Mouse (Mus musculus) urinary bladder, postnatal 36 days (tissue): Measurements from ENCODE around the gene Gabbr1.

Experiments
- DNase-seq, 2 experiments: peaks; one replicate each; pipeline ENCODE4 v3.0.0; 2022; ENCODE audit warnings: low spot score in 2 of 2, mixed read lengths in 1 of 2

Gabbr1 gene

DNA sequence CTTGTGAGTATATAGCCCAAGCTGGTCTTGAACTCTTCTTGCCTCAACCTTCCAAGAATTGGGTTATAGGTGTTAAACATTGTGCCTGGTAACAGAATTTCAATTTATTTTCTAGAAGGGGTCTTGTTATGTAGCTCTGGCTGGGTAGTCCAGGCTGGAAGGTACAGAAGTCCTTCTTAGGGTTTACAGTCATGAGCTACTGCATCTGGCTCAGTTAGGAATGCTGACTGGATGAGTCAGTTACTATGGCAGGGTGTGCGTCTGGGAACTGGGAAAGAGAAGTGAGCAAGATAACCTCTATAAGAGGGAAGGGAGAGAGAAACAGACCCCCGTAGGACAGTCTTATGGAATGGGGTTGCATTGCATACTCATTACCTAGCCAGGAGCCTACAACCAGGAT is 30.0 kb downstream of the Gabbr1 start:
- DNase-seq: no peak

DNA sequence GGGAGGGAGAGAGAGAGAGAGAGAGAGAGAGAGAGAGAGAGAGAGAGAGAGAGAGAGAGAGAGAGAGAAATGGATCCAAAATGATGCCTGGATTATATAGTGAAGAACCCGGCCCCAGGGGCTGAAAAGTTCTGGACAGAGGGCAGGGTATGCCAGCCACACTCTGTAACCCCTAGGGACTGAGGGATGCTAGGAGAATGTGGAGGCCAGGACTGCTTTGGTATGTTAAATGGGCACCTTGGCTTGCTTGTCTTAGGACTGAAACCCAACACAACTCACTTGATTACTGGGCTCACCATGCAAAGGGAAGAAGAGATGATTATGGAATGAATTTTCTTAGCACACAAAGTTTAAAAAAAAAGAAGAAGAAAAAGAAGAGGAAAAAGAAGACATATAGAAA is 32.4 kb downstream of the Gabbr1 start:
- DNase-seq: no peak

DNA sequence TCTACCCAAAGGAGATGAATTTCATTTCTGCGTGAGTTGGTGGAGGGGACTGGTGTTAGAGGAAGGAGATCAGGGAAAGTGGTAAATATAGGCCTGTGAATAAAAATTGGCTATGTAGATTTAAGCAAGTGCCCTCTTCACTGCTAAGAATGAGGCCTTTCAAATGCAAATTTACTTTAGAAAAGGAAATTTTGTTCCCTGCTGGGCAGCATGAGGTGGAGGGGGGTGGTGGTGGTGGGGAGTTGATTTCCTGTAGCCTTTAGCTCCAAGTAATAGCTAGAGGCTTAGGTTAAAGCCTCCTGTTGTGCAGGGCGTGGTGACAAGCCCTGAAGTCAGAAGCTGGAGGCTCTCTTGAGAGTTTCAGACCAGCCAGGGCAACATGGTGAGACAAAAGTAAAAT is 33.2 kb downstream of the Gabbr1 start:
- no peak for DNase-seq

DNA sequence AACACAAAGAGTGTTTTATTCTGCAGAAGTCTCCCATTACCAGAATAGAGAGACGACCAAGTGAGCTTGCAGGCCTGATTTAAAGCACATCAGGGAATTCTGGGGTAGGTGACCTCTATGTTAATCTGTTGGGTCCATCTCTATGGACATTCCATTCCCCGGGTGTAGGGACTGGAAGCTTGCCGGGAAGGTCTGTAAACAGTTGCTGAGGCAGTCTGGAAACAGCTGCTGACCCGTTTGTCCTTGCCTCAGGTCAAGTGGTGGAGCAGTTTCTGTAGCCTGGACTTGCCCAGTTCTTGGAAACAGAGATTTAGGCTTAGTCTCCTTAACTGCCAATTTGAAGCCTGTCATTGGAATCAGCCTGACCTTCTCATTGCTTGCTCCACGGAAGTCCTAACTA is 34.4 kb downstream of the Gabbr1 start:
- no peak for DNase-seq

DNA sequence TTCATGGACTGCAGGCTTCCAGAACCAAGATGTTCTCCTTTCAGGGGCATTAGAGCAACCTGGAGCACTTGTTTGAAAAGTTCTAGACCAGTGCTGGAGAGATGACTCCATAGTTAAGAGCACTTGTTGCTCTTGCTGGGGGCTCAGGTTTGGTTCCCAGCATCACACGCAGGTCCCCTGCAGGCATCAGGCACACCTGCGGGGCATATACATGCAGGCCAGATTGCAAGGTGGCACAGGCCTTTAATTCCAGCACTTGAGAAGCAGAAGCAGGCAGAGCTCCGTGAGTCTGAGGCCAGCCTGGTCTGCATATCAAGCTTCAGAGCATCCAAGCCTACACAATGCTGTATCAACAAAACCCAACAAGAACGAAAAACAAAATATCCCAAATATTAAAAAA is 35.9 kb downstream of the Gabbr1 start:
- no peak for DNase-seq

DNA sequence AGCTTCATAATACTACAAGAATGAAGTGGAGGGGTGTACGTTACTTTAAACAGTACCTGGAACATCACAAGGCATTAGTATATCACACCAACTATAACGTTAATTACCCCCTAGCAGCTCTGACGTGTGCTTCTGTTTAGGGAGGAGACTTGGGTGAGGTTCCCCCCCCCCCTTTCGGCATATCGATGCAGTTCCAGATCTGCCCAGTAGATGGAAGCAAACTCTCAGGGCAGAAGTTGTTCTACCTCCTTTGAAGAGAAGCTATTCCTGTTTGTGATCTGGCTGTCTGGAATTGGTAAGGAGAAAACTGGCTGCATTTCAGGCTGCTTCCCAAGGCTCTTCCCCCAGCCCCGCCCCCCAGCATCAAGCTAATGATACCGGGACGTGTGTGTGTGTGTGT is 37.6 kb downstream of the Gabbr1 start:
- peak; percentile 19 to 38 for DNase-seq

DNA sequence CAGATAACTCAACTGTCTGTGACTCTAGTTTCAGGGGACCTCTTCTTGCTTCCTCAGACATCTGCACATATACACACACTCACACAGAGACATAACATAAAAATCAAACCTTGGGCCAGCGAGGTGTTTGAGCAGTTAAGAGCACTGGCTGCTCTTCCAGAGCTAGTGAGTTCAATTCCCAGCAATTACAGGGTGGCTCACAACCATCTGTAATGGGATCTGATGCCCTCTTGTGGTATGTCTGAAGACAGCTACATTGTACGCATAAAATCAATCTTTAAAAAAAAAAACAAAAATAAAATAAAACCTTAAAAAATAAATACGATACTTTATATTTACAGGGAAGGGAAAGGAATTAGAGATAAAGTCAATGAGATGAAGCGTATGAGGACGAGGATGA is 38.9 kb downstream of the Gabbr1 start:
- no peak for DNase-seq

DNA sequence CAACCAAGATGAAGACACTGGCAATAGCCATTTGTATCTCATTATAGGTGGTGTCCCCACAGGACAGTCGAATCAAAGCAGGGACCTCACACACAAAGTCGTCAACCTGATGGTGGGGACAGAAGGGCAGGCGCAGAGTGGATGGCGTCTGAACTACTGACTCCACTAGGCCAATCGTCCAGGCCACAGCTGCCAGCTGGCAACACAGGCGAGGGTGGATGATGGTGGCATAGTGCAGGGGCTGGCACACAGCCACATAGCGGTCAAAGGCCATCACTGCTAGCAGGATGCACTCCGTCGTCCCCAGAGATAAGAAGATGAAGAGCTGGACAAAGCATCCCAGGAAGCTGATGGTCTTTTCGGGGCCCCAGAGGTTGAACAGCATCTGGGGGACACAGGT is 39.8 kb downstream of the Gabbr1 start:
- DNase-seq: no peak

DNA sequence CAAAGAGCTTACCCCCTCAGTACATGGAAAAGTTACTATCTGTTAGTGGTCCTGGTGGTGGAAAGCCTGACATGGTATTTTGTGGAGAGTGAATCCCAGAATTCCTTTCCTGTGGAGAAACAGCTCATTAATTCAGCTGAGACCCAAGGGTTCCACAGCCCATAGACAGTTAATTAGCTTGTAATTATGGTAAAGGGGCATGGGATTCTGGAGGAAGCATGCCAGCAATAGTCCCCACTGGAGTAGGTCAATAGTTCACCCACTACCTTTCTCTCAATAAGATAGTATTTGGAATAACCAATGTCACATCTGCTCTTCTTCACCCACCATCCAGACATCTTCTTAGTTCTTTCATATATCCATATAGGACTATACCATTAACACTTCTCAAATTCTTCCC is 42.6 kb downstream of the Gabbr1 start, which contains the start of gene Olfr90:
Gene Olfr90, minus strand, starts transcription at position 101 of the 400 bp plus-strand sequence.
- DNase-seq: no peak

DNA sequence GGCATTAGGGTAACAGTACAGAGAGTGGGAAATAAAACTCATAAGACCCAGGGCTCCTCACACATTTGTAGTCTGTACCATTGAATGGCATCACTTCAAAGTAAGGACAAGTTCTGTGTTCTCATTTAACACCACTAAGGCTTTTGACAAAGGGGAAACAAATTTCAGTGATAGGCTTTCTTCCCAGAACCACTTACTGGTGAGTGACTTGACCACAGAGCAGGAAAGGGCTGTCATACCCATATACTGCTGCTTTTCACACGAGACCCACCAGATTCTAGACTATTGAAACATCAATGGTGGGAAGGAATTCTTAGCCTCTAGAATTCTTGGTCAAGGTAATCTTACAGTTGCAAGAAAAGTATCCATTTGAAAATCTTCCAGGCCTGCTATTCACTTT is 46.4 kb downstream of the Gabbr1 start:
- DNase-seq: no peak

DNA sequence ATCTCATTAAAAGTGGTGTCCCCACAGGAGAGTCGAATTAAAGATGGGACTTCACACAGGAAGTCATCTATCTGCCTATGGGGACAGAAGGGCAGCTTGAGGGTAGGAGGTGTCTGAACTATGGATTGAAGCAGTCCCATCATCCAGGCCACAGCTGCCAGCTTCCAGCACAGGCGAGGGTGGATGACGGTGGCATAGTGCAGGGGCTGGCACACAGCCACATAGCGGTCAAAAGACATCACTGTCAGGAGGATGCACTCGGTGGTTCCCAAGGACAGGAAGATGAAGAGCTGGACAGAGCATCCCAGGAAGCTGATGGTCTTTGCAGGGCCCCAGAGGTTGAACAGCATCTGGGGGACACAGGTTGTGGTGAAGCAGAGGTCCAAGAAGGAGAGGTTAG is 47.5 kb downstream of the Gabbr1 start:
- DNase-seq: no peak

DNA sequence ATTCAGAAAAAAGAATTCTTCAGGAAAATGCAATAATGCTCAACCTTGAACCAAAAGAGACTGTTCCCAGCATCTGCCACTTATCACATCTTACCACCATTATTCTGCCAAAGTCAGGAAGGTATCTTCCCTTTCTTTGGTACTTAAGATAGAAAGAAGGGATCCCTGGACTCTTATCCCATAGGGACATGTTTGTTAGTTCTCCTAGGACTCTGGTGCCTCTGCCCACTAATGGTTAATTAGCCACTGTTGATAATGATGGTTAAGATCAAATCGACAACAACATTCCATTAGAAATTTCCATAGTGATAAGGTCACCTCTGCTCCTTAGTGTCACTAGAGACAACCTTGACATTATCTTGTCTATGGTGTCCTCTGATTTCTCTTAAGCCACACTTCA is 52.4 kb downstream of the Gabbr1 start, which contains the start of gene Olfr91:
Gene Olfr91, minus strand, starts transcription at position 101 of the 400 bp plus-strand sequence.
- no peak for DNase-seq

DNA sequence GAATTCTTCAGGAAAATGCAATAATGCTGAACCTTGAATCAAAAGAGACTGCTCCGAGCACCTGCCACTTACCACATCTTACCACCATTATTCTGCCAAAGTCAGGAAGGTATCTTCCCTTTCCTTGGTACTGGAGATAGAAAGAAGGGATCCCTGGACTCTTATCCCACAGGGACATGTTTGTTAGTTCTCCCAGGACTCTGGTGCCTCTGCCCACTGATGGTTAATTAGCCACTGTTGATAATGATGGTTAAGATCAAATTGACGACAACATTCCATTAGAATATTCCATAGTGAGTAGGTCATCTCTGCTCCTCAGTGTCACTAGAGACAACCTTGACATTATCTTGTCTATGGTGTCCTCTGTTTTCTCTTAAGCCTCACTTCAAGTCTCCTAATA is 74.2 kb downstream of the Gabbr1 start, which contains the start of gene Olfr92:
Gene Olfr92, minus strand, starts transcription at position 101 of the 400 bp plus-strand sequence.
- no peak for DNase-seq
